Mouse (Mus musculus): Measurements from ENCODE around the gene Mfap2. TPM values are rescaled to one million over a fixed set of nuclear protein-coding genes. Genes with fewer than 3 reads are reported as not detected.

Mfap2 gene
- polyA plus RNA-seq (2015; fragmentation: Nextera tagmentation; extraction: Ambion mirVana) = 110 and 150 TPM in 2 replicates

DNA sequence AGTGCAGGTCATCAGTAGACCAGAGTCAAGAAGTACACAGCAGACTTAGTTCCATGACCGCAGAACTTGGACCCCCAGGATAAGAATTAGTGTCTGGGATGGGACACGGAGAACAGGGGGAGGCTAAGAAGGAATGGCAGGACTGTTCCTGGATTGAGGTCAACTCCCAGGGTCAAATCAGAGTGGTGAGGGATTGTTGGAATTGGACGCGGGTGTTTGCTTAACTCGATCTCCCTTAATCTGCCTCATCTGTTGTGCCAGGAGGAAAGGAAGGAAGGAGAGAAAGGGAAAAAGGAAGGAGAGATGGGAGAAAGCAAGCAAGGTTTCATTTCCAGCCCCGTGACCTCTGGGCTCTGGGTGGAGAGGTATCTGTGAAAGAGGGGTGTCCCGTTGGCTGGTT is at the start of gene Mfap2:
Gene Mfap2, plus strand, starts transcription at position 301 of the 400 bp plus-strand sequence.

DNA sequence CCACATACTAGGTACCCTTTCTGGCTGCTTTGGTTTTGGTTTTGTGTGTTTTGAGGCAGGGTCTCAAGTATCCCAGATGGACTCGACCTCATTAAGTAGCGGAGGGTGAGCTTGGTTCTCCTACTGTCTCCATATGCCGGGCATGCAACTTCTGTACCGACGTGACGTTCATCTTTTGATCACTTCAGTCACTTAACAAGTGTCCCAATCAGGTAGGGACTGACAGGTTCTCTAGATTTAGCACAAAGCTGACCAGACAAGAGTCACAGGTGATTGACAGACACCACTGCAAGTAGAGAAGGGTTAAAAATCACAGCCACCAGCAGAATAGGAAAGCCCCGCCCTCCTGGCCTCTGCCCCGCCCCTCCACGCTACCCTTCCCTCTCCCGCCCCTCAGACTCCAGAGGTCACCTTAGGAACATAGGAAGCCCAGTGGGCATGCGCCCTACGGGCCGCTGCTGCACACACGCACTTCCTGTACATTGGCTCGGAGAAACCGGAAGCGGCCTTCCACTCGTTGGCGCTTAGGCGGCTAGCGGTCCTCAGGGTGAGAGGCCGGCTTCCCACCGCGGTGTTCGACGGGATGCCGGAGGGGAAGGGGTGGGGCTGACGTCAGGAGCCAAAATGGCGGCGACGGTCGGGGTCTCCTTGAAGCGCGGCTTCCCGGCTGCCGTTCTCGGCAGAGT is 49.3 kb upstream of the Mfap2 start, which contains the start of gene Sdhb:
Gene Sdhb, plus strand, starts transcription at position 423 of the 686 bp plus-strand sequence.

DNA sequence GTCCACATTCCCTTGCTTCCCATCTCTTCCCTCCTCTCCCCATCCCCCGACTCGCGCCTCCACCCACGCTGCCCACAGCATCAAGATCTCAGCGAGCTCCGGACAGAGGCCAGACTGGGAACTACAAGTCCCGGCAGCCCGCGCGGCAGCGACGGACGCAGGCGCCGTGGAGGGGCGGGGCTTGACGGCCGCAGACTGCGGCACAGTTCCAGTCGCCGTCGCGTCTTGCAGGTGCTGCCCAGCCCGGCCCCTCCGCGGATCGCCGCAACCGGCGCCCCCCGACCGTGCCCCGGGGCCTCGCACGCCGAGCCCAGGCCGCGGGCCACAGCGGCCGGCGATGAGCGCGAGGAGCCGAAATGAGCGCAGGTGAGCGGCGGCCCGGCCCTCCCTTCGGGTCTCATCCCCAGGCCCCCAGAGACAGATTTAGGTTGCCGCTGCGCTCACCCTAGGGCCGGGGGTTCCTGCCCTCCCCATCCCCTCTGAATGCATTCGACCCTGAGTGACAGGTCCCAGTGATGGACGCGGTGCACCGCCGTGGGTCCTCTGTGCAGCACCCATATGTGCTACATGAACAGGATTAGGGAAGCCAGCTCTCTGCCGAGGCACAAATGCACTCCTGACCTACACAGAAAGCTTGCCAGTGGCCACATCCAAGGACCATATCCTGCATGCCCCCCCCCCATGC is 23.4 kb upstream of the Mfap2 start, which contains the start of gene Atp13a2:
Gene Atp13a2, plus strand, starts transcription at position 163 of the 685 bp plus-strand sequence.

DNA sequence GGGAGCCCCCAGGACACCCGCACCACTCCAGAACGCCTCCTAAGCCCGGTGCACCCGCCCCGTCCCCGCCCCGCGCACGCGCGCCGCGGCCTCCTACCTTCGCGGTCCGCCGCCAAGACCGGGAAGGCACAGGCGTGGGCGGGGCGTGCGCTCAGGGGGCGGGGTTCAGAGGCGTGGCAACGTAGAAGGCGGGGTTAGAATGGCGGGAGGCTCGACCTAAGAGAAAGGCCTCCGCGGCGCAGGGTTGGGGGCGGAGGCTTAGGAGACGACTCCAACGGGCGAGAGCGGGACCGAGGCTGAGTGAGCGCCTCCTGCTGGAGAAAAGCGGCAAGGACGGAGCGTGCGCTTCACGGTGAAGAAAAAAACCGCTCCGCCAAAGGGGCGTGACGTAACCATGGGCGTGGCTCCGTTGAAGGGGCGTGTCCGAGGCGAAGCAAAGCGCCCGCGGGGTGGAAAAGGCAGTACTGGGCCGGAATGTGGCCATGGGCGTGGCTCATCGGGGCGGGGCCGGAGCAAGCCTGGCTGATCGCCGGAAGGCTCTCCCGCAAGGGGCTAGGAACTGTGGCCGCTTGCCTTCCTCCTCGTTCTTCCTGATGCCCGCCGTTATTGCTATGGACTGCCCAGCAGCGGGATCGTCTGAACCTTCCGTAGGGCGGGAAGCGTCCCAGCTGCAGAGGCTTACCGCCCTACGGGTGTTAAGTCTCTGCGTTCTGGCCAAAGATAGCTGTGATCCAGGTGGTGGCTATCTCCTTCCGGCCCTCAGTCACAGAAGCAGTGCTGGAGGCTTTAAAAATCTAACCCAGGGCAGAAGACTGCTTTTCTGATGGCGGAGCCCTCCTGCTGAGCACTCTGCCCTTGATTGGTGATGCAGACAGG is 50.4 kb downstream of the Mfap2 start, which contains the start of gene Crocc:
Gene Crocc, minus strand, starts transcription at position 125 of the 876 bp plus-strand sequence.

Other genes starting within 250 kb of the Mfap2 start
- gene Padi4, start 236.2 kb upstream of the Mfap2 start, polyA plus RNA-seq (2015; fragmentation: Nextera tagmentation; extraction: Ambion mirVana) = 22.3 and 31.9 TPM in 2 replicates
- gene Padi3, start 199.8 kb upstream of the Mfap2 start, polyA plus RNA-seq (2015; fragmentation: Nextera tagmentation; extraction: Ambion mirVana) = 0.41 and 0.79 TPM in 2 replicates
- 0.05 and 0.13 TPM in 2 replicates for gene Padi1, start 164.6 kb upstream of the Mfap2 start, polyA plus RNA-seq (2015; fragmentation: Nextera tagmentation; extraction: Ambion mirVana)
- gene Padi2, start 104.1 kb upstream of the Mfap2 start, polyA plus RNA-seq (2015; fragmentation: Nextera tagmentation; extraction: Ambion mirVana) = 2.7 and 5.5 TPM in 2 replicates
- 195 and 204 TPM in 2 replicates for gene Sdhb, start 49.2 kb upstream of the Mfap2 start, polyA plus RNA-seq (2015; fragmentation: Nextera tagmentation; extraction: Ambion mirVana)
- 21.9 and 32.8 TPM in 2 replicates for gene Atp13a2, start 23.5 kb upstream of the Mfap2 start, polyA plus RNA-seq (2015; fragmentation: Nextera tagmentation; extraction: Ambion mirVana)
- gene Crocc, start 50.1 kb downstream of the Mfap2 start, polyA plus RNA-seq (2015; fragmentation: Nextera tagmentation; extraction: Ambion mirVana) = 1.5 and 1.9 TPM in 2 replicates
- 156 and 157 TPM in 2 replicates for gene Necap2, start 67.9 kb downstream of the Mfap2 start, polyA plus RNA-seq (2015; fragmentation: Nextera tagmentation; extraction: Ambion mirVana)
- gene Spata21, start 77.9 kb downstream of the Mfap2 start, polyA plus RNA-seq (2015; fragmentation: Nextera tagmentation; extraction: Ambion mirVana) = 0.06 and 0.14 TPM in 2 replicates
- 16.1 and 16.3 TPM in 2 replicates for gene Szrd1, start 129.4 kb downstream of the Mfap2 start, polyA plus RNA-seq (2015; fragmentation: Nextera tagmentation; extraction: Ambion mirVana)
- gene Fbxo42, start 137.5 kb downstream of the Mfap2 start, polyA plus RNA-seq (2015; fragmentation: Nextera tagmentation; extraction: Ambion mirVana) = 20.5 and 25.9 TPM in 2 replicates
- 1.7 and 2.3 TPM in 2 replicates for gene Rsg1, start 203.5 kb downstream of the Mfap2 start, polyA plus RNA-seq (2015; fragmentation: Nextera tagmentation; extraction: Ambion mirVana)
- 0.42 and 0.90 TPM in 2 replicates for gene Arhgef19, start 229.1 kb downstream of the Mfap2 start, polyA plus RNA-seq (2015; fragmentation: Nextera tagmentation; extraction: Ambion mirVana)

Data from spleen, postnatal 0 days (tissue).